Mouse (Mus musculus): Measurements from ENCODE around the gene Cmah. TPM values are rescaled to one million over a fixed set of nuclear protein-coding genes. Genes with fewer than 3 reads are reported as not detected.

Cmah gene
- total RNA-seq, 2 experiments from 2014 or later, result 2.5 to 5.0 TPM

- DNase-seq, result peak; percentile 62 to 63
These were observed 89.2 kb downstream of the Cmah start for GRCm38 (mm10) chr13:24416409-24416808.

- no peak for DNase-seq
These were observed 90.8 kb downstream of the Cmah start for GRCm38 (mm10) chr13:24418024-24418423.

DNA sequence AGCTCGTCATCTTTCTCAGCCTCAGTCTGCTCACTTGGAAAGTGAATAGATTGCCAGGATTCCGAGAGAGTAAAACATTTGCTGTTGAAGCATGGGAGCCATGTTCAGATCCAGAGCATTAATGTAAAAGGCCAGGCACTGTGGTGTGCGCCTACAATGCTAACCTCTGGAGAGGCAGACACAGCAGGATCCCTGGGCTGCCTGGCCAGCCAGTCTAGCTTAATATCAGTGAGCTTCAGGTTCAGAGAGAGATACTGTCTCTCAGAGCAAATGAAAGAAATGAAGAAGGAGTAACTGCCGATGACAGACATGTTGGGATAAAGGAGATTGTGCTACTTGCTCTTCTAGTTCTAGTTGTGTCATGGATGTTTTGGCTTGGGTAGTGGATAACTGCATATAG, 91.6 kb downstream of the Cmah start:
- no peak for DNase-seq

GRCm38 (mm10) chr13:24419560-24420250, 92.5 kb downstream of the Cmah start:
- no peak for DNase-seq

- DNase-seq, result no peak
These were observed 94.8 kb downstream of the Cmah start for GRCm38 (mm10) chr13:24421987-24422386.

DNA sequence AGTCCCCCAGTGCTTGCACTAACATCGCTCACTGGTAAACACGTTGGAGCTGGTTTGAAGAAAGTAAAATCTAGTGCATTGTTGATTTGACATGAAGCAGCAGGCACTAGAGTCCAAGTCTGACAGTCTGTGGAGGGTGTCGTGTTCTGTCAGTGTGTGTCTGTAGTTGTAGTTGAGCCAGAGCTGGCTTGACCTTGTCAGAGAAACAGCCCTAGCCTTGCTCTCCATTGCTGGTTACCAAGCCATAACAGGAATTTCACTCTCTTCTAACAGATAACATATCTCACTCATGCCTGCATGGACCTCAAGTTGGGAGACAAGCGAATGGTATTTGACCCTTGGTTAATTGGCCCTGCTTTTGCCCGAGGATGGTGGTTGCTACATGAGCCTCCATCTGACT, 103.0 kb downstream of the Cmah start:
- DNase-seq, result no peak

- no peak for DNase-seq
These were observed 104.4 kb downstream of the Cmah start for GRCm38 (mm10) chr13:24431593-24431992.

- DNase-seq, result peak; percentile 47 to 63
These were observed 115.1 kb downstream of the Cmah start for GRCm38 (mm10) chr13:24442272-24442671.

DNA sequence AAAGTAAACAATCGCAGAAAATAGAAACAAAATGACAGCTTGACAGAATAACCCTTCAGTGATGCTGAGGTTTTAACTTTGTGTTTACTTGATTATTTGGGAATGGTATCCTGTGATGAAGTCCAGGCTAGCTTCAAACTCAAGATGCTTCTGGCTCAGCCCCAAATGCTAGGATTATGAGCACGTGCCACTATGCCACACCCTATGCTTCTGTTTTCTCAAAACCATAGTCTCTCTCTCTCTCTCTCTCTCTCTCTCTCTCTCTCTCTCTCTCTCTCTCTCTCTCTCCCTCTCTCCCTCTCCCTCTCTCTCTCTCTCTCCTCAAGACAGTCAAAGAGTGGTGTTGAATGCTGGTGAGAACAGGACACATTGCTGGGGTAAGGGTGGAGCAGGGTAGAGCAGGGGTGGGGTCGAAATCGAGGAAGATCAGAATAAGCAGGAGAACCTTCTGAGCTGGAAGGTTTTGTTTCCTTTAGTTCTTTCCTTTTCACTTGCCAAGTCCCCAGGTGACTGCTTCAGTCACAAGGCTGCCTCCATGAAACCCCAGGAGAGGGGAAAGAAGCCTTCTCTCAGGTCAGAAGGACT, 116.7 kb downstream of the Cmah start:
- DNase-seq, result no peak

DNA sequence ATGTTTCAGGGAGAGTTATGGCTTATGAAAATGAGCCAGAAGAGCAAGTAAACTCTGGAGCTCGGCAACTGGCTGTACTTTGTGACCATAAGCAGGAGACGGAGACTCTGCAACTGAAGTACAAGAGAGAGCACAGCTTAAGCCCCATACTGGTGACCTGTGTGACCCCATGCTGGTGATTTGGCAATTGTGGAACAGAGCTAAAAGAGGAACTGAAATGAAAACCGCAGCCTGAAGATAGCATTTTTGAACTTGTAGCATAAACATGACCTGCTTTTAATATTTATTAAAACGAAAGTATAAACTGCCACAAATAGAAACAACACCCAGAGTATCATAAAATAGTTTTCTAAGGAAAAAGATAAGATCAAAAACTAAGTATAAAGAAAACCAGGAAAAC, 117.5 kb downstream of the Cmah start:
- DNase-seq, result peak; percentile 36 to 64

- no peak for DNase-seq
These were observed 118.0 kb downstream of the Cmah start for GRCm38 (mm10) chr13:24445166-24445565.

DNA sequence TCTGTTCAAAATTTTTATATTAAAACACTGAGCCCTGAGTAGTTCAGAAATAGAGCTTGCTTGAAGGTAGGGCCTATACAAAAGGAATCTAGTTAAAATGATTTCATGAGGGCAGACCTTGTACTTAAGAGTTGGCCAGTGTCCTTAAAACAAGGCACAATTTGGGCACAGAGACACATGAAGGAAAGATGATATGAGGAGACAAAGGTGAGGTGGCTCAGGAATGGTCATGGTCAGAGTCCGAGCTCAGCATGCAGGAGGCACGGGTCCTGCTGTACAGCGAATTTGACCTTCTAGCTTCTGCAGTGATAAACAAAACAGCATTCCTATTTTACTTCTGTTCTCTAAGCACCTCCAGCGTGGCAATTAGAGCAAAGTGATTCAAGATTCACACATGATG, 118.9 kb downstream of the Cmah start:
- no peak for DNase-seq

GRCm38 (mm10) chr13:24447043-24447442, 119.8 kb downstream of the Cmah start:
- no peak for DNase-seq

GRCm38 (mm10) chr13:24448578-24448977, 121.4 kb downstream of the Cmah start:
- DNase-seq, result no peak

- no peak for DNase-seq
These were observed 124.3 kb downstream of the Cmah start for GRCm38 (mm10) chr13:24451455-24451854.

DNA sequence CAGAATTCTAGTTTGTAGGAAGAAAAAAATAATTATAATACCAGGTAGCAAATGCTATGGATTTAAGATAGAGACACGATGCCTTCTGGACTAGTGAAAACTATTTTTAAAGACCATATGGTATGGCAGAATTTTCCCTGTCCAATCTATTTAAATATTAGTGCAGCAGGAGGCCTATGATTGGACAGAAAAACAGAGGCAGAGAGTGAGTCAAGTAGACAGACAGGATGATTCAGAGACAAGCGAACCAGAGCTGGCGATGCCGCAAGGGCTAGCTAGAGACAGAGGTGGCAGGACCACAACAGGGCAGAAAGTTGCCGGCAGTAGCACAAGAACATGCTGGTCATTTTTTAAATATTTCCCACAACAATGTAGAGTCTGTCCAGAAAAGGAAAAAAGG, 126.5 kb downstream of the Cmah start:
- no peak for DNase-seq

DNA sequence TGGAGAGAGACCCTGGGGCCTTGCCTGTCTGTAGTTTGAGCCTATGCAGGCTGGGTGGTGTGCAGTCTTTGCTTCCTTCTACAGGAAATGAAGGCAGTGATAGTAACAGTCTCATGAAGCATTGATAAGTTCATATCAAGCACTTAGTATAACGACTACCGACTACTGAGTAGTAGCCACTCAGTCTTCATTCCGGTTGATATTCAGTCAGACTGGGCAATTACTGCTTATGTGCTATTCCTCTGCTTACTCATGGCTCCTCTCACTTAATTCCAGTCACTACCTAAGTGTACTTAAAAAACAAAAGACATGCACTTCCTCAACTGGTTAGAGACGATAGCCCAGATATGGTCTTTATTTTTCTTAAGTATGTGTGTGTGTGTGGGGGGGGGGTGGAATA, 129.2 kb downstream of the Cmah start:
- DNase-seq, result no peak

DNA sequence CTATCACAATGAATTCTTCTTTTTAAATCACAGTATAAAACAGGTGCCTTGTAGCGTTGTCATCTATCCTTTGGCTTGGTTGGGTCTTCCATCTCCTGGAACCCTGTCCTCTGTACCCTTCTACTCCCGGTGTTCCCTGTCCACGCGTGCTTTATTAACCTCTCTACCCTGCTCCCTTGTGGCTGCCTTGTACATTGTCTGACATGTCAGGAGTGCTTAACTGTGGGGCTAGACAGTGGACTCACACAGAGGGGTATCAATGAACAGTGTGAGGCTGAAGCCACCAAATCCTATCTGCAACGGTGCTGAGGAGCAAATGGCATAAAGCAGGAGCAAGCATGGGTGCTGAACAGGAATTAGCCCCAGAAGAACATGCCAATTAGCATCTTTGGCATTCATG, 133.3 kb downstream of the Cmah start:
- DNase-seq, result no peak

DNA sequence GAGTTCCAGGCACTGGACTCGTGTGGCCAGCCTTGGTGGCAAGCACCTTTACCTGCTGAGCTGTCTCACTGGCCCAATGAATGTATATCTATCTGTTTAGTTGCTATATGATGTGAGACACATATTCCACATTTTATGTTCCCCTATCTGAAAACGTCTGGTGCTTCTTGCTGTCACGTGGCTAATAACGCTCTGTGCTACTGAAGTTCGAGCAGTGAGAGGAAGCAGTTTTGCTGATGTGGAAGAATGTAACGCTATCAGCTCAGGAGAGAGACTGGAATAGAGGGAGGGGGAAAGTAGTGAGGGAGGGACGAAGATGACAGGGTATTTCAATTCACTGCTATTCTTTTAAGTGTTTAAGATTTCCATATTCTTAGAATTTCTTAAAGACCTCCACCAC, 136.6 kb downstream of the Cmah start:
- peak in 1 of 2 experiments; percentile 14 for DNase-seq

DNA sequence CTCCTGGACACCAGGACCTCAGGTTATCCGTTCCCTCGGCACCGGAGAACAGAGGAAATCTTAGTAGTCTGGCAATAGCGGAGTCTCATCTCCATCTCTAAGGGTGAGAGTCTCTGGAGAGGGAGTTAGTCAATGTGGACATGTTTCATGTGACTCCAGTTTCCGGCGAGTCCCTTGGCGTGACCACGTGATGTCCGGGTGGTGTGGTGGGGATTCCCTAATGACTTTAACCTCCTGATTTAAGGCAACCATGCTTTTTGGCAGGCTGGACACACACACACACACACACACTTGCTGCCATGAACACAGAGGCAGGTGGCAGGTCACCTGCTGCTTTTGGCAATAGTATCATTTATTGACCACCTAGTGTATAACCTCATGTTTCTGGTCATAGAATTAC, 138.8 kb downstream of the Cmah start:
- no peak for DNase-seq

DNA sequence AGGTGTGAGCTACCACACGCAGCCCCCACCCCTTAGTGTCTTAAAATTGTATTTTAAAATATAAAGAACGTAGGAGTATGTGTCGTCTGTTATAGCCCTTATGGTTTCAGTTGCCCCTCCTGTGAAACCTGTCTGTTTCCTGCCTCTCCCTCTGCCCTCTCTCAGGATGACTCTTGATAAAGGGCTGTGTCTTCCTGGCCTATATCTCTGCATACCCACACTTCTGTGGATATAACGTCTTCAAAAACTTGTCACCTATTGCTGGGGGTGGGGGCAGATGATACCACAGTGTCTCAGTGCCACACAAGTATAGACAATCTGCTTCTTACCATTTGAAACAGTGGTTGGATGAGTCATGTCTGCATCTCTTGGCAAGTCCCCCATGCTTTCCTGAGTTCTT, 140.6 kb downstream of the Cmah start:
- DNase-seq, result no peak

DNA sequence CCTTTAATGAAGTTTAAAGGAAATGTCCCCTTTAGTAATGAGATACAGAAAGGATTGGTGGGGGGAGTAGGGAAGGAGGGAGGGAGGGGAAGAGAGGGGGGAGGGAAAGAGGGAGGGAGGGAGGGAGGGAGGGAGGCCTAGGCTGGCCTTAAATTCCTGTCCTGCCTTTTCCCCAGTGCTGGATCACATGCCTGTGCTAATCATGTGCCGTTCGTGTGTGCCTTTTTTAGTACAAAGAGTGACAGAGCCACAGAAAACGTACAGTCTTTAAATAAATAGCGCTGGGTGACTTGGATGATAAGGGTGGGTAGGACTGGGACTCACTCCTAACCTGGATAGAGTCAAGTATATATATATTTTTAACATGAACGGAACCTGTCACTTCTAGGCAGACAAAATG, 150.4 kb downstream of the Cmah start:
- peak; percentile 42 to 48 for DNase-seq

DNA sequence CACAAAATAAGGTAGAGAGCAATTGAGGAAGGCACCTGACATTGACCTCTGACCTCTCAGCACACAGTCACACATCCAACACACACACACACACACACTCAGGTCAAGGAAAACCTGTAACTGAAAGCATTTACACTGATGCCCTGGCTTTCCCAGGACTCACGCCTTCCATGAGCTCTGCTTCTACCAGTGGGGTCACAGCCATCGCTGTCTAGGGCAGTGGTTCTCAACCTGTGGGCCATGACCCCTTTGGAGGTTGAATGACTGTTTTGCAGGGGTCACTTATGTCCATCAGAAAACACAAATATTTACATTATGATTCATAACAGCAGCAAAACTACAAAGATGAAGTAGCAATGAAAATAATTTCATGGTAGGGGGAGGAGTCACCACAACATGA, 152.3 kb downstream of the Cmah start:
- DNase-seq, result no peak

- DNase-seq, result no peak
These were observed 153.6 kb downstream of the Cmah start for GRCm38 (mm10) chr13:24480824-24481223.

All from heart, adult 18-20 months (tissue).